Mouse (Mus musculus) testis, postnatal 14 days (tissue): ENCODE data around the gene Polr1c.

Source experiments
- DNase-seq: peaks from one replicate; pipeline ENCODE4 v3.0.0; 2021; ENCODE audit warnings: low spot score

Polr1c gene

DNA sequence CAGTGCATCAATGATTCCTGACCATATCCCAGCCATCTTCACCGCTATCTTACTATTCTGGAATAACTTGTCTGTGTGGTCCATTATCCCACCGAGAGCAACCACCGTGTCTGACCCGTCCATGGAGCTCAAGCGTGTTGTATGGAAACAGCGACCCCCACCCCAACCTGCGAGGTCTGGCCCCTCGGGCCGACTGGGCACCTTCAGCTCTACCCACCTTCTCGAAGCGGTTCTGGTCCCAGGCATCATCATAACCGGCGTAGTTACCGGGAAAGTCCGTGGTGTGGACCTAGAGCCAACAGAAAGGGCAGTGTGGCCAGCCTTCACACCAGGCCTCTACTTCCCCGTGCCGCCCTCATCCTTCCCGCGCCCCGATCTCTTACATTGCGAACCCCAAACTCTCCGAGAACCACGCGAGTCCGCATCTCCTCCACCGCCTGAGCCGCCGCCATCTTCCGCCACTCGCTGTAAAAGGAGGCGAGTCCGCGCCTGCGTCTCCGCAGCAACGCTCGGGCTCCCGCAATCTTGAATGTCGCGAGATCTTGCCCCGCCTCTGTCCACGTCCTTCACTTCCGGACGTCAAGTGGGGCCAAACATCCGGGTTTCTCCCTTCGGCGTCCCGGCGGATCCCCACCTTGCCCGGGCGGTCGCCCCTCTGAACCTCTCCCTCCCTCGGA is at the start of gene Polr1c, which contains the start of gene Yipf3:
Gene Polr1c (minus strand): TSS at position 543 of the 677 bp plus-strand sequence.
Gene Yipf3 (plus strand): TSS at position 569 of the 677 bp plus-strand sequence.
- DNase-seq: peak; percentile 95

DNA sequence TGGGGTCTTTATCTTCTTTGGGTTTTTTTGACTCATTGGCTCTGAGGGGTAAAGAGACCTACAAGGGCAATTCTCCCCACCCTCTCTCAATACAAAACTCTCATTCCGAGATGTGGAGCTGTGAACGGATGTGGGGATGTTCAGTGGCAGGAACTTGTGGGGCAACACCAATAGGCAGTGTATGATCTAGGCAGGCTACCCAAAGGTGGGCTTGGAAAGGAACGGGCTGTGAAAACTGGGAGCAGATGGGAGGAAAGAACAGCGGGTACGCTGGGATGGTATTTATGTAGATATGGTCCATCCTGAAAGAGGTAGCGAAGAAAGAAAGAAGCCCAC is 49.1 kb upstream of the Polr1c start:
- DNase-seq: no peak

DNA sequence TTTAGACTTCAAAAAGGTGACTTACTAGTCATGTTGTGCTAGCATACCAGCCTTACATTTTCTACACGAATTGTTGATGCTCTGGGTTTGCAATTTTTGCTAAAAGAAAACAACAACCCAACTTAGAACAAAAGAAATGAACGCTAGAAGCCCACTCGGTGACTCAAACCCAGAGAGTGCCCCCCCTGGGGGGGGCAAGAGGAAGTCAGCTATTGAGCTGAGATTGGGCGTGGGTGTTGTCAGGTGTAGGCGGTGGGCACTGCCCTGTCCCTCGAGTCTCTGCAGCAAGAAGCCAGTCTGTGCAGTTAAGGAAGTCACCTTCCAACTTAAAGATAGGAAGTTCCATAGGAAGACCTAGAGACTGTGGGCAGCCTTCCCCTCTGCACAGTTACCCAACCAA is 48.7 kb upstream of the Polr1c start:
- DNase-seq: no peak

DNA sequence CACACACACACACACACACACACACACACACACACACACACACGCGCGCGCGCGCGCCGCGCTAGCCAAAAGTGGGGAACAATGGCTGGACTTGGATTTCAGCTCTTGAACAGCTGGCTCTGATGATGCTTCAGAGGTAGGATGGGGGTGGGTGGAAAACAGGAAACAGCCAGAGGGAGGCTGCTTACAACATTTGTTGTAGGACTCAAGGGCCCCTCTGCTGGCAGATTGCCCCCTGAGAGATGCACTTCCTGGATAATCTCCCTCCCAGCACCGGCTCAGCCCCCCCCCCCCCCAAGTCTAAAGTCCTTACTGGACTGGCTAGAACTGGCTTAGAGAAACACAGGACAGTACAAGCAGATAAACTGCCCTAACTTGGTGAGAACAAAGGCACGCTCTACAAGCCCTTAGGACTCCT is 39.8 kb upstream of the Polr1c start:
- no peak for DNase-seq

DNA sequence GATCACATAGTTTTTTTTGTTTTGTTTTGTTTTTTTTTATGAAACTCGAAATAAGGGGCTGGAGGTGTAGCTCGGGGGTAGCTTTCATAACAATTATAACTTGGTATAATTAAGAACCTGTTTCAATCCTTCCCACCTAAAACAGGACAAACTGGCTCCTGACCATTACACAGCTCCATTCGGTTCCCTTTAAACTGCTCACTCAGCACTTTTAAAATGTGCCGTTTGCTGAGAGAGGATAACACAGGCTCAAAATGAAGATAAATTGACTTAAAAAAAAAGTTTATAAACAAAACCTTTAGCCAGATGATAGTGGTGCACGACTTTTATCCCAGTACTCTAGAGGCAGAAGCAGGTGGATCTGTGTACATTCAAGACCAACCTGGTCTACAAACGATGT is 37.6 kb upstream of the Polr1c start:
- no peak for DNase-seq

DNA sequence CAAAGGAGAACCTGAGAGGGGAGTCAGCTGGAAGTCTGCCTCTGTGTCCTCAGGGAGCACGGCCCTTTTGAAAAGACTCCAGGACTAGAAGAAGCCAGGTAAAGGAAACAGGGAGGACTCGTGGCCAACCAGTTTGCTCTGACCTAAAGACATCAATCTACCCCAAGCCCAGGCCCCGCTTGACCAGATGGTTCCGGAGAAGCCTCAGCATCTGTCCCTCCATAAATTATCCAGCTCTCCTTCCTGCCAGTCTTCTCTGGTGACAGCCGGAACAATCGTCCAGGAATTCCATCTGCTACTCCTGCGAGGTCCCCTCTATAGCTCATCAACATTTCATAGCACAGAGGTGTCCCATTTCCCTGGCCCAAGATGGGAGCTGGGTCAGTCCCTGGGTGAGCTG is 36.8 kb upstream of the Polr1c start:
- DNase-seq: no peak

DNA sequence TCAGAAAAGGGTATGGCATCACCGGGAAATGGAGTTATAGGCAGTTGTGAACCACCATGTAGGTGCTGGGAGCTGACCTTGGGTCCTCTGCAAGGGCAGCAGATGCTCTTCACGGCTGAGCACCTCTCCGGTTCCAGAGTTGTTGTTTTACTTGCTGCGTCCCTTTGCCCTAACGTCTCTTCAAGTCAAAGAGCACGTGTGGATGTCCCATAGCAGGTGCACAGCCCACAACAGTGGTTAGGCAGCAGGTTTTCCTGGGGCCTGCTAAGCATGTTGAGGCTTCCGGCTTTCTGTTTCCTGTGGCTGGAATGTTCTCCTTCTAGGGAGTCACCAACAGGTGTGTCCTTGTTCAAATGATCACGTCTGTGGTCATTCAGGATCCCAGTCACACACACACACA is 36.1 kb upstream of the Polr1c start:
- no peak for DNase-seq

DNA sequence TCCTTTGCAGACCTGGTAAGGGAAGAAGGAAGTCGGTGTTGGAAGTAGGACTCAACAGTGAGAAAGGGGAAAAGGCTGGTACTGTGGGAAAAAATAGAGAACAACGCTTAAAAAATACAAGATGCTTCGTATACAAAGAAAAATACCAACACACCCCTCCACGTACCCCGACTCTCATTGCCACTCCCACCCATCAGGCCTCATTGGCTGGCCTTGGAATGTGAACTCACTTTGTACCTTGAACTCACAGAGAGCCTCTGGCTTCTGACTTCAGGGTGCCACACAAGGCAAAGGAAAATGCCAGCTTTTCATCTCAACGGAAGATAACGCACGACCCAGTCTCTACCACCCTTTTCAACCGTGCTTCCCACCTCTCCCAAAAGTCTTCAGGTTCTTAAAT is 35.3 kb upstream of the Polr1c start:
- no peak for DNase-seq

DNA sequence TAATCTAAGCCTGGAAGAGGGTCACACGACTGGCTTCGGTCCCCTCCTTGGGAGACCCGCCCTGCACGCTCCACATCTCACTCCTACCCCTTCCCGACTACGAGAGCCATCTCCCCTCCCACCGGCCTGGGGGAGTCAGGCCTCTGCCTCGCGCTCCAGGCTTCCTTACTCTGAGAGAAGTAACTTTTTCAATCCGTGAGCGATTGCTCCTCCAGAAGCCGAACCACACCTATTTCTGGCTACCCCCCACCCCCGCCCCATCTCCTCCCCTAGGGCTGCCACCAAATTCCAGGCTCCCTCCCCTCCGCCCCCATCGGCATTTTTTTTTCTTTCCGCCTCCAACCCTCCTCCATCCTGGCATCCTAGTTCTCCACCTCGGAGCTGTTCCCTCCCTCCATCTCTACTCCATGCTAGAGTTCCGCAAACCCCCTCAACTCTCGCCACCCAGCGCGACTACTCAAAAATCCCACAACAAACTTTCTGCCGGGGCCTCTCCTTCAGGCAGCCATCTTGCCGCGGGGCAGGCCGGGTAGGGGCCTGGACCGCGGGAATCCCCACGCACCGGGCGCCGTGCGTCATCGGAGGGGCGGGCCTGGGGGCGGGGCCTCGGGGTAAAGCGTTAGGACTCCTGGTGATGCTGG is 34.7 kb upstream of the Polr1c start, which contains the start of gene Tjap1:
Gene Tjap1 (minus strand): TSS at position 544 of the 641 bp plus-strand sequence.
- peak; percentile 90 for DNase-seq

DNA sequence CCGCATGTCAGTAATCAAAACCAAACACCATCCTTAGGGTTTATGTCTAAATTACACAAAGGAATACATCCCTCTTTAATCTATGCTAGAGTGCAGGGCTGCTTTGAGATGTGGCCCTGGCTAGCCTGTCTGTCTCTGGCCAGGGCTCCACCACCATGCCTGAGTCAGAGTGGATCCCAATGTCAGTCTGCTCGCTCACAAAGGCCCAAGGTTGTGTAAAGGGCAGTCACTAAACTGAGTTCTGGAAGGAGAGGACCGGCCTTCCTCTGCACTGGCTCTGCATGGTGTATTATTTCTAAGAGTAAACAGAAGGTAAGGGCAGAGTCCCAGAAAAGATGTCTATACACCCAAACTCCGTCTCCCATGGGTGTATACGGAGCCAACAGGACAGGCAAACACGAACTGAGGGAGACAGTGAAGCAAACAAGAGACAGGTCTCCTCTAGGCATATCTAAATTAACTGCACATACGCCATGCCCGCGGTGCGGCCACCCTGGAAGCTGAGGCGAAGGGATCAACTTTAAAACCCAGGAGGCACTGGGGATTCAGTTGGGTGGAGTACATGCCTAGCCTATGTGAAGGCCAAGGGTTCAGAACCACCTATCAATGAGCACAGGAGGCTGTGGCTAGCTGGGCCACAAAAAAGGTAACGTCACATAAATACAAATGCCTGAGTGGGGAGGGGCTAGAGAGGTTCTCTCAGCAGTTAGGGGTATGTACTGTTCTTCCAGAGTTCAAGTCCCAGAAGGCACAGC is 30.3 kb upstream of the Polr1c start:
- DNase-seq: no peak

DNA sequence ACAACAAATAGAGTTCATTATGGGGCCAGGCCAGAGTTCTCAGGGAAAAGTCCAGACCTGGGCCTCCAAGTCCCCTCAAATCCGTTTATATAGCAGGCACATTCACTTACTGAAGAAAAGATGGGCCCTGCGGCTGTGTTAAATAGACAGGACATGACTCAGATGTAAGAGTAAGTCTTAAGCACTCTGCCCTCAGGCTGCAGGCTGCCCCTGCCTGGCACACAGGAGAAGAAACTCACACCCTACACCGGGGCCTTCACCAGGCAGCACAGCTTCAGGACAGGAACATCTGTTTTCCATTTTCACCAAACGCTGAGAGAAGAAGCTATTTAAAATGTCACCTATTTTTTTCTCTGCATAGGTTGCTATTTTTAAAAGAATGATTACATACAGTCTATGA is 29.7 kb upstream of the Polr1c start:
- no peak for DNase-seq

DNA sequence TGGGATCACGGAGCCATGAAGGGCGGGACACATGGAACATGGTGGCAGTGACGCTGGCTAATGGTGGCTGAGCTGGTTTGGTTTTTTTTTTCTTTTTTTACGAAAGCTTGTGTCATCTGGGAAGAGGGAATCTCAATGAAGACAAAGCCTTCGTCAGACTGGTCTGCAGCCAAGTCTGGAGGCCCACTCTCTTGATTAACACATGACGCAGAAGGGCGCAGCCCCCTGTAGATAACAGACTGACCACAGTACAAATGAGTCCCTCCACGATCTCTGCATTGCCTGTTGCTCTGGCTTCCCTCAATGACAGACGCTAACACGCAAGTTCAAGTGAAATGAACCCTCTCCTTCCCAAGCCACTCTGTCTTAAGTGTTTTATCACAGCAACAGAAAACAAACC is 27.7 kb upstream of the Polr1c start:
- DNase-seq: no peak

DNA sequence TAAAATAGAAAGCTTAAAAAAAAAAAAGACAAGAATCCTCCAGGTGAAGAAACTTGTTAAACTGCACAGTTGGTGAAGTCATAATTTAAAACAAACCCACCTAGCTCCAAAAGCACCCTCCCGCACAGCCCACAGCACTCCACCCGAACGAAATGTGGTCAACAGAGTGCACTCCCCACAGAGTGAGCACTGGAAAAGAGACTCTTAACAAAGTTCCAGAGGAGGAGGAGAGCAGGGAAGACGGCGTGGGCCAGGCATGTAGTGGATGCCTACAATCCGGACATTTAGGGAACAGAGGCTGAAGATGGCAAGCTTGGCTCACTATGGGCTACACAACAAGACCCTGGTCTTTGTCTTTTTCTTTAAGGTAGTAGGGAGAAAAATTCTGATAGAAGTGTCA is 27.2 kb upstream of the Polr1c start:
- DNase-seq: no peak

DNA sequence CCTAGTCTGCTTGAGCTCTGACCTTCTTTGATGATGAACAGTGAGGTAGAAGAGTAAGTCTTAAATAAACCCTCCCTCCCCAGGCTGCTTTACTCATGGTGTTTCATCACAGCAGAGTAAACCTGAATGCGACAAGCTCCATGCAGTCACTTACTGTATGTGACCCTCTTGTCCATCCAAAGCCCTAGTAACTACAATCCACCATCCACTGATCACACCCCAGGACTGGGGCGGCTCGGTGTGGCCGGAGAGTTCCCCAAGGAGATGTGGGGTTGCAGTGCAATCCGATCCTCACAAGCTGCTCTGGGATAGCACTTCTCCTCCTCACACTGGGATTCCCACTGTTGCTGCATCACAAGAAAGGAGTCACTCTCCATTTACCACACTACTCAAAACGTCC is 26.6 kb upstream of the Polr1c start:
- DNase-seq: no peak

DNA sequence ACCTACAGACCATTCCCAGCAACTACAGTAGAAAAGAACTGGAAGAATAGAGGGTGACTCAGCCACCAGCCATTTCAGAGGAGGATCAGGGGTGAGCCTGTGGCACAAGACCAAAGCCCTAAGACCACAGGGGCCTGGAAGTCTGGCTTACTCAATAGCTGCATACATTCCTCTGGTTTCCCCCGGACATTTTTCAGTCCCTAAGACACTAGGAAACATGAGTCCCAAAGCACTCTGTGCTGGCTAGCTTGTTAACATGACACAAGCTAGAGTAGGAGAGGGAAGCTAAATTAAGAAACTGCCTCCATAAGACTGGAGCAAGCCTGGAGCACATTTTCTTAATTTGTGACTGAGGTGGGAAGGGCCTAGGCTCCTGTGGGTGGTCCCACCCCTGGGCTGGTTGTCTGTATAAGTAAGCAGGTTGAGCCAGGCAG is 26.0 kb upstream of the Polr1c start:
- no peak for DNase-seq

DNA sequence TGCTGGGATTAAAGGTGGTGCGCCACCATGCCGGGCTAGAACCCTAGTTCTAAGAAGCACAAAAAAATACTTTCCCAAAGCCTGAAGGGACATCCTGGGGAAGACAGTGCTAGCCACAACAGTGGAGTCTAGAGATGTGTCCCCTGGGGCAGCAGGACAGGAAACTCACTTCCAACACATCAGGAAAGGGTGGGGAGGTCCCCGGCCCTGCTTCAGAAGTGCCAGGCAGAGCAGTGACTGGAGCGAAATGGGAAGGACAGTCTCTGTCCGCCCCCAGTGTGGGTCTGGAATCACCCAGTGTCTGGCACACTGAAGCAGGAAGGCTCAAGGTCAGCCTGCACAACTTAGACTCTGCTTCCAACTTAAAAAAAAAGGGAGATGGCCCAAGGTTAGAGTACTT is 24.8 kb upstream of the Polr1c start:
- no peak for DNase-seq

DNA sequence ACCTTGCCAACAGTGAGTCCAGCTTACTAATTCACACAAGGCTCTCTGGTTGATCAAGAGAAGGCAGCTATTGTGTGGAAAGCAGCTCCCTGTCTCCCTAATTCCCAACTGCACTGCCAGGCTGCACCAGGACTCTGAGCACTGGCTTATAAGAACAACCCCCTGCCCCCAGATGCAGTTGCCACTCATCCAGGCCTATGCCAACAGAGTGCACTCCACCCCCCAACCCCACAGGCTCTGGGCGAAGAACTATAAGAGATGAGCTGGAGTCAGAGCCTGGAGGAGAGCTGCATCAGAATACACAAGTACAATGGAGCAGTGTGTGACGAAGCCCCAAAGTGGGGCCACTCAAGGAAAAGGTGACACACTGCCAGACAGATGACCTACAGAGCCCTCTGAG is 24.2 kb upstream of the Polr1c start:
- DNase-seq: no peak

DNA sequence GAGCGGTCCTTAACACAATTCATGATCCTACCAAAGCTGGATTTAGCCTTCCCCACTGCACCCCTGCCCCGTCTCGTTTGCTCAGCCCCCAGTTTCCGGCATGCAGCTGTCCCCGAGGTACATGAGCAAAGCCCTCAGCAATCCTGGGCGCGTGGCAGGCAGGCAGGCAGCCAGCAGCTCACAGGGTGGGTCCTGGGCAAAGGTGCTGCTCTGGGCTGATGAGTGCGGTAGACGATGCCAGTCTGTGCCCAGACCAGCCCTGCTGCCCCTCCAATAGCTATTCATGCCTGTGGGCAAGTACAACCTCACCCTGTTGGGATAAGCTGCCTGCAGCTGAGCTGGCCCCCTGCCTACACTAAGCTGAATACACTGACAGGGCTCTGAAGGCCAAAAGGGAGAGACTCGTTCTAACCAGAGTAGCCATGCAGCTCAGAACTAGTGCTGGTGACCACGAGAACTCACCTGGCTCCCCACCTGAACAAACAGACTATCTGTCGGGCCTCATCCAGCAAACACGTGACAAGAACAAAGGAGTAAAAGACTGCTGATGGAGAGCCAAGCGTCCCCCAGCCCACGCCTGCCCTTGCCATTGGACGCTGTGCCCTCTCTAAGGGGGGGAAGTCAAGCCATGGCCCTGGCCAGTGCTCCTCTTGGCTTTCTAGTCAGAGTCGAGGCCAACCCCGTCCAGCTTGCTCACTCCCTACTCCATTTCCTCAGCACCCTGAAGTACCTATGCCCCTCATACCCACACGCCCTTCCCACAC is 22.1 kb upstream of the Polr1c start:
- DNase-seq: no peak

DNA sequence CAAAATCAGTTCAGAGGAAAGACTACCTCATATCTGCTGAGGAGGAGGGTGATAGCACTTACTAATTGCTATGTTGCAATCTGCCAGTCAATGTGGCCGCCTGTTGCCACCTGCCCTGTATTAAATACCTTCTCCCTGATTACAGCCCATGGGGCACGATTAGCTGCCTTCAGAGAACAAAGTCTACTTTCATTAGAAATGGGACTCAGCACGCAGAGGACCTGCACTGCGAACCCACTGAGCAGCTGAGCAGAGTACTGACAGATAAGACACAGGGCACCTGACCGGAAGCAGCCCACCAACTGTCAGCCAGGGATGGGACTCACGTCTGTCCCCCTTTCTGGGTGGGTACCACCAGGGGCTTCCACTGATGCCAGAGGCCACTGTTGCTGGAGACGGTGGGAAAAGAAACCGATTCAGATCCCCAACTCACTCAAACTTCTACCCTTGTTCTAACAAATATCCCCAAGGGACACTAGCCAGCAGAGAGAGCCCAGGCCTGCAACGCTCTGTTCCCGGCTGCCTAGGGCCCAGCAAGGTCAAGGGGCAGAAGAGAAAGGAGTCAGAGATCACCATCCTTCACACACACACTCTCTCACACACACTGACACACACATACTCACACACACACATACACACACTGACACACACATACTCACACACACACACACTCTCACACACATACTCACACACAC is 20.3 kb upstream of the Polr1c start:
- DNase-seq: no peak

DNA sequence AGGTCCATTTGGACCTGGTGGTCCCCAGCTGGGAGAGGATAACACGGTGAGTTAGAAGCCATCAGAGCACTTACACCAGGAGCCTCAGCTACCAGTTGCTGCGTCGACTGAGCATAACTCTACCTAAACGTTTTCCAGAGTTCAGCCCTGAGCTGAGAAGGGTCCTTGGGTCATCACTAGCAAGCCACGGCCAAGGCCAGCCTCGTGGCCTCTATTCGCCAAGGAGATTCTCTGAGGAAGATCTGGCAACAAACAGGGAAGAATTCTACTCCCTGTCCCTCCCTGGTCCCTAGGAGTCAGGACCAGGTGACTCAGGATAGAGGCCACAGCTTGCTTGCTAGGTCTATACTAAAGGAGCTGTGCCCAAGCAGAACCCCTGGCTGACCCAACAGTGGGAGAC is 19.7 kb upstream of the Polr1c start:
- DNase-seq: no peak

DNA sequence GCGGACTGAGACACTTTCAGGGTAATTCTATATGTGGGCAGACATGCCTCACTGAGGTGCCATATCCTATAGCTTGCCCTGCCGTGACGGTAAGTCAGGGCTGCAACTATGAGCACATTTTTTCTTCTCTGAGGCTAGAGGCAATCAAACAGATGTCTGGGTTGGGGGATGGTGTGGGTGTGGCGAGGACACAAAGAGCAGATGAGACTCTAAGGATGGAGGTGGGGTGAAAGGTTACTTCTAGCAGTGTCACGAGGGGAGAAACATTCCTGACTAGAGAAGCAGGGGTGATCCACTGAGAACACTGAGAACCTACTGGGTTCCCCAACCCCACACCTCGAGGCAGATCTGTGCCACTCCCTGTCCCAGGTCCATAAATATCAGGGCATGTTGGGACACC is 19.1 kb upstream of the Polr1c start:
- DNase-seq: no peak
